Mouse (Mus musculus) mouse embryonic stem cell (cell line): Measurements from ENCODE around the gene Atp5b.

ENCODE experiments used
- in situ Hi-C, 2 experiments: fragments of 300-500 bp; cut with MboI; formaldehyde crosslinking; loops; 1 replicate in 1 of 2; 3 replicates in 1 of 2; pipeline ENCODE4 v1.14.3; 2019 to 2020; ENCODE audit warnings: low sequenced_read_pairs in 2 of 2, low pct_unique_long_range_greater_than_20kb in 1 of 2, mixed read lengths in 1 of 2; ENCODE audit not compliant: unreplicated experiment in 1 of 2

Gene Atp5b

GRCm38 (mm10) chr10:128092506-128093495, 9.7 kb downstream of the Atp5b start:
- in situ Hi-C loops, result loop anchor here in 1 of 2 experiments (10.0 kb wide), 1 partner anchor 102 kb away; the partner anchor contains the start of gene Gls2

DNA sequence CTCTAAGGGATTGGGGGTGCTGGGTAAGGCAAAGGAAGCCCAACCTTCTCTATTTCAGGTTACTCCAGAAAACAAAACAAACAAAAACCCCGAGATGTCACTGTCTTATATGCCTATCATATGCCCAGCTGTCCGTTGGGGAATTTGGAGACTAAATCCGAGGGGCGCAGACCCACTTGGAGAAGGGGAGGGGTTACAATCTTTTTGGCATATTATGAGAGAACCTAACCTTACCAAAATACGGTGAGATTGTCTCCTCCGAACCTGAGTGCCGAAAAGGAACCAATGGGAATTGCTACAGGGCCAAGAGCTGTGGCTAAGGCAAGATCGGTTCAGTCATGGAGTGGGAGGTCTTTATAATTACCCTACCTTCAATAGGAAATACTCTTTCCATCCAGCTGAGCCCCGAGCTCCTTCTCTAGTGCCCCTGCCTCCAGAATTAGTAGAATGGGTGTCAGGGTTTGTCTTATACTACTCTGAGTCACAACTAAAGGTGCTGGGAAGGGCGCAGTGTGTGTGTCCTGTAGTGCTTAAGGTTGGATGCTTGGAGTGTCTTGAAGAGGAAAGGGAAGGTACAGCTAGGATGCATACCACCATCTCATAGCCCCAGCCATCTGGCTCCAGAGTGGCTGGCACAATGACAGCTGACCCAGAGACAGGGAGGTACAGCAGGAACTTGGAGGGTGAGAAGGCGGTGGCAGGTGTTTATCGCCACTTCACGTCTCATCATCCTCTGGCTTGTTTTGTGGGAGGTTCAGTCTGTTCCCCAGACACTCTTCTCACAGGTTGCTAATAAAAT, 10.6 kb downstream of the Atp5b start:
- in situ Hi-C loops, result loop anchor here in 1 of 2 experiments (10.0 kb wide), 1 partner anchor 101 kb away; the partner anchor contains the start of gene Gls2

DNA sequence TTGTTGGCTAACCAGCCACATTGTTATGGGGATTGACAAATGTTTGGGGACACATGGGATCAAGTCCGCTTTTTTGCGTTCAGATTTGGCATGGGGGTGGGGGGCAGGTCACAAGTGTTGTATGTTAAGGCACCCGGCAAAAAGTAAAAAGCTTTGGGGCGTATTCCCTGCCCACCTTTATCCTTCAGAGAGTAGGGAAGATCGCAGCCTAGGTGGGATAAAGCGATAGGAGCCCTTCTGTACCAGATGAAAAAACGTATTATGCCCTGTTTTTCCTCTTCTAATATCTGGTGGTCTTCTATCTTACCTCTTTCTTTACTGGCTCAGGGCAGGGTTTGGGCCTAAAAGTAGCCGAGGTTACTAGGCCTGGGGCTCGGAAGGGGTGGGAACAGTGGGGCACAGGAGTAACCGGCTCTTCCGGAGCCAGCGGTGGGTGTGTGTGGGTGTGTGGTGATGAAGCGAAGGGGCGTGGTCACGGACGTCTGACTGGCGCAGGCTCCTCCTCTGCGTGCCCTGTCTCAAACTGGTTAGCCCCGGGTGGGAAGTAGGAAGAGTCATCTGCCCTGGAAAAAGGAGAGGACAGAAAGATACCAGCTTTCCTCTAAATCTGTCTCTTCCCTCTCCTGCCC, 11.4 kb downstream of the Atp5b start:
- in situ Hi-C loops, result loop anchor here in 1 of 2 experiments (10.0 kb wide), 1 partner anchor 100 kb away; the partner anchor contains the start of gene Gls2

GRCm38 (mm10) chr10:128095003-128095636, 12.0 kb downstream of the Atp5b start:
- in situ Hi-C loops, result loop anchor here (5.0 to 10.0 kb wide), 2 partner anchors 92 to 100 kb away; partner anchors contain the start of gene Gls2 (in 1 of the 2)

GRCm38 (mm10) chr10:128096313-128096692, 13.2 kb downstream of the Atp5b start:
- in situ Hi-C loops, result loop anchor here (5.0 to 10.0 kb wide), 2 partner anchors 91 to 98 kb away; partner anchors contain the start of gene Gls2 (in 1 of the 2)

GRCm38 (mm10) chr10:128096693-128097586, 13.9 kb downstream of the Atp5b start:
- in situ Hi-C loops, result loop anchor here (5.0 to 10.0 kb wide), 2 partner anchors 90 to 98 kb away; partner anchors contain the start of gene Gls2 (in 1 of the 2)

GRCm38 (mm10) chr10:128097587-128097971, 14.5 kb downstream of the Atp5b start:
- in situ Hi-C loops, result loop anchor here (5.0 to 10.0 kb wide), 2 partner anchors 90 to 97 kb away; partner anchors contain the start of gene Gls2 (in 1 of the 2)

DNA sequence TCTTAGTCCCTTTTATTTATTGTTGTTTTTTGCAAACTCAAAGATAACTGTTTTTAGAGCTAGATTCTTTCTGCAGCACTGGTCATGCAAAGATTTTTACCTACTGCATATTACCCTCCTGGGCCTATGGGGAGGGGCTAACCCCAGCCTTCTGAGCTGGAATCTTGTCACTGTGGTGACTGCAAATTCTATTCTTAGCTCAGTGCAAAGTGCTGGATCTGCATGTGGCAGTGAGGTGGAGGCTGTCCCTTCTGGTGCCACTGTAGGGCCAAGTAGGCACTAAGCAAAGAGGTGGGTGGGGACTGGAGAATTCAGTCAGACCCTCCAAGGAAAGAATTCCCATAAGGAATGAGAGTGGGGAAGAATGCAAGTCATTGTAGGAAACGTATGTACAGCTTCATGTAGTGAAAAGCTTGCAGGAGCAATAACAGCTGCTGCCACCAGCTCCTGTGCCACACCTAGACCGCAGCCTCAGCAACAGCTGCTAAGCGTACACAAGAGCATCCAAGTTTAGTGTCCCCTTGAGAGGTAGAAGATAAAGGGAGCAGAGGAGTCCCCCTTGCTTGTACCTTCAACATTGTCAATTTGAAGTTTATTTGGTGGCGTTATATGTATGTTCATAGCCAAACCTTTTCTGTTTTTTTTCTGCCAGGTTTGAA, 27.2 kb downstream of the Atp5b start:
- in situ Hi-C loops, result no loop called here

DNA sequence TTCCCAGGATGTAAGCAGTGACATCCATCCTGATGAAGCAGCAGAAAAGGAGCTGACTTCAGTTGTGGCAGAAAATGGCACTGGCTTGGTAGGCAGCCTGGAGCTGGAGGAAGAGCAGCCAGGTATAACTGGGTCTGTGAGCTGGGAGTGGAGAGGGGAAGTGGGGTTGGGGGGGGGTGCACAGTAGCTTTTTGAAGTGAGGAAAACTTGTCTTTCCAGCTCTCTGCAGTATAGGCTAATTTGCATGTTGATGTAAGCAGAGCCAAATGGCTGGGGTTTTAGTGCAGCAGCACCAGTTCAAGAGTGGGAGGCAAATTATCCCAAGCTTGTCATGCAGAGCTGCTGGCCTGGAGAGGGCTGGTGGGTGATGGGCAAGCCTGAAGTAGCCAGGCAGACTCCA, 28.2 kb downstream of the Atp5b start:
- in situ Hi-C loops, result no loop called here

GRCm38 (mm10) chr10:128123833-128124232, 40.8 kb downstream of the Atp5b start:
- in situ Hi-C loops, result loop anchor here in 1 of 2 experiments (5.0 kb wide), 1 partner anchor 37 kb away; no protein-coding TSS in a partner anchor

GRCm38 (mm10) chr10:128124831-128125230, 41.8 kb downstream of the Atp5b start:
- in situ Hi-C loops, result loop anchor here in 1 of 2 experiments (5.0 kb wide), 1 partner anchor 38 kb away; no protein-coding TSS in a partner anchor

- in situ Hi-C loops, result no loop called here
These were observed 42.9 kb downstream of the Atp5b start for GRCm38 (mm10) chr10:128125951-128126350.

DNA sequence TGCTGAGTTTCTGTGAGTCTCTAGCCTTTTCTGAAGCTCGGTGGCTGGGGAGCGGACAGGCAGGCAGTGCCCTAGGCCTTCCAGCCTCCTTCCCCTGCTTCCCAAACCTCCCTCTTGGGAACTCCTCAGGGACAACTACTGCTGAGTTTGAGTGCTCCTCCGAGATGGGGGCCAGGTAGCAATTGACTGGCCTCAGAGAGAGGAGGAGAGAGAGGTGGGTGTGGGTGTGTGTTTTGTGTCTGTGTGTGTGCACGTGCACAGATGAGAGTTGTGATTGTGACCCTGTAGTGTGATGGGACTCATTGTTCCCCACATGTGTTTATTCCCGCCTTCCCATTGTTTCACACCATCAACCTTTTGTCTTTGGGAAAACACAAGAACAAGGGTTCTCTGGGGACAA, 44.4 kb downstream of the Atp5b start:
- in situ Hi-C loops, result no loop called here

GRCm38 (mm10) chr10:128128143-128128542, 45.1 kb downstream of the Atp5b start:
- in situ Hi-C loops, result no loop called here

DNA sequence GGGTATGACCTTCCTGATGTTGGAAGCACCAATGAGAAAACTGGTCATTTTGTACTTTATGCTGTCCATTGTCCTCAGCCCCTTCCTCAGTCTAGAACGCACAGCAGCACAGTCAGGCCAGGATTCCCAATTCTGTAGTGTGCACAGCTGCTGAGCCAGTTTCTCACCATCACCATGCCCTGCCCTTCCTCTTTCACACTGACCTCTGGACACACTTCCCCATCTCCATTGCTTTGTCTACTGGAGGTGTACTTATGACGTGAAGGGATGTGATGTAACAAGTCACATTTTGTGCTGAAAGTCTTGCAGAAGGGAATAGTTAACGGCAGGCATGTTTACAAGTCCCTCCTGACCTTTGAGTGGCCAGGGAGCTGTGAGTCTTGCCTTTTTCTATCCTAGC, 48.2 kb downstream of the Atp5b start:
- in situ Hi-C loops, result no loop called here

DNA sequence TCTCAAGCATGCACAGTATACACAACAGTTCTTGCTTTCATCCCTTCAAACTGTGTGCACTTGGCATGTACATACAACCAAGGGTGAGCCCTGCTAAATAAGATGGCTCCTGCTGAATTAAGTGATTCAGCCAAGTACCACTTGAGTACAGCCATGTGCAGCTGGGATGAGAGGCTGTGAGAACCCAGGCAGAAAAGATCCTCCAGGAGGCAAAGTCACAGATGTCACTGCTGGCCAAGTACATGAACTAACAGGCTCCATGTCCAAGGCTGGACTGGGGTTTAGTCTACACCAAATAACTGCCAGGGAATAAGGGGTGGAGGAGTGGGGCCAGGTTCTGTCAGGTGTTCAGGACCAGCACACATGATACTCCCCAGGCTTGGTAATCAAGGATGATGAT, 48.7 kb downstream of the Atp5b start:
- in situ Hi-C loops, result no loop called here
